Mouse (Mus musculus): Measurements from ENCODE around the gene Gm5767. TPM values are rescaled to one million over a fixed set of nuclear protein-coding genes. Genes with fewer than 3 reads are reported as not detected.

Gm5767 gene
- total RNA-seq, 2 experiments from 2014 or later = not detected

- DNase-seq (ENCODE audit: extremely low spot score in 1 of 2, low spot score in 1 of 2) = no peak
These were observed 11.1 kb upstream of the Gm5767 start for GRCm38 (mm10) chr16:8669432-8669831.

- no peak for DNase-seq (ENCODE audit: extremely low spot score in 1 of 2, low spot score in 1 of 2)
These were observed 10.2 kb upstream of the Gm5767 start for GRCm38 (mm10) chr16:8670041-8671035.

- DNase-seq (ENCODE audit: extremely low spot score in 1 of 2, low spot score in 1 of 2) = peak; percentile 56 to 67
These were observed 8.8 kb upstream of the Gm5767 start, which contains the start of gene Carhsp1 for GRCm38 (mm10) chr16:8671551-8672349. Gene Carhsp1, minus strand, starts transcription at chr16:8672155.

- DNase-seq (ENCODE audit: extremely low spot score in 1 of 2, low spot score in 1 of 2) = no peak
These were observed 8.3 kb upstream of the Gm5767 start for GRCm38 (mm10) chr16:8672350-8672687.

- no peak for DNase-seq (ENCODE audit: extremely low spot score in 1 of 2, low spot score in 1 of 2)
These were observed 7.8 kb upstream of the Gm5767 start for GRCm38 (mm10) chr16:8672811-8673210.

DNA sequence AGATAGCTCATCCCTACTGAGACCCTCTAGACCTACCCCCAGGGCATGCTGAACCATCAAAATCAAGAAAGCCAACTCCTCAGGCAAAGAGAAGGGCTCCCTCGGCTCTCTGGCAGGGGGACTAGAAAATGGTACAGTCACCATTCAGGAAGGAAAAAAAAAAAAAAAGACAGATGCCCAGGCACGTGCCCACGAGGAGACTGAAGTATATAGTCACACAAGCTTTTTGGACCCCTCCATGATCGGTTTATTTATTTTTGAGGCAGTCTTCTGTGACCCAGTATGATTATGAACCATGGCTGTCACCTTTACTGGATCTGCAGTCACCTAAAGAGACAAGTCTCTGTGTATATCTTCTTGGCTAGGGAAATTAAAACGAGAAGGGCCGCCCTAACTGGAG is 7.2 kb upstream of the Gm5767 start:
- DNase-seq (ENCODE audit: extremely low spot score in 1 of 2, low spot score in 1 of 2) = no peak

- DNase-seq (ENCODE audit: extremely low spot score in 1 of 2, low spot score in 1 of 2) = peak in 1 of 2 experiments; percentile 40
These were observed 6.4 kb upstream of the Gm5767 start for GRCm38 (mm10) chr16:8674165-8674564.

DNA sequence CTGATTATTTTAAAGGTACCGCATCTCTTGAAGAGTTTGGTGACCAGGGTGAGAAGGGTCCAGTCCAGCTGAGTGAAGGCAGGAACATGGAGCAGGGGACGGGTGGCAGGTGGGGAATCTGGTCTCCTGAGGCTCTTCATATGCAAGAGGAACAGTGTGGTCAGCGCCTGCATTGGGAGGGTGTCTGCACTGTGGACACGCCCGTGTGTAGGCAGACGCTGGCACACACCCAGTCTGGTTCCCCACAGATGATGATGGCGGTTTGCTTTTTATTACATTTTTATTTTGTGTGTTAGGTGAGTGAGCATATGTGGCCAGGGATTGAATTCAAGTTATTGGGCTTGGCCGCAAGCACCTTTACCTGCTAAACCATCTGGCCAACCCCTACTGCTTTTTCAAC is 5.0 kb upstream of the Gm5767 start:
- DNase-seq (ENCODE audit: extremely low spot score in 1 of 2, low spot score in 1 of 2) = no peak

GRCm38 (mm10) chr16:8676228-8676627 is 4.3 kb upstream of the Gm5767 start:
- no peak for DNase-seq (ENCODE audit: extremely low spot score in 1 of 2, low spot score in 1 of 2)

DNA sequence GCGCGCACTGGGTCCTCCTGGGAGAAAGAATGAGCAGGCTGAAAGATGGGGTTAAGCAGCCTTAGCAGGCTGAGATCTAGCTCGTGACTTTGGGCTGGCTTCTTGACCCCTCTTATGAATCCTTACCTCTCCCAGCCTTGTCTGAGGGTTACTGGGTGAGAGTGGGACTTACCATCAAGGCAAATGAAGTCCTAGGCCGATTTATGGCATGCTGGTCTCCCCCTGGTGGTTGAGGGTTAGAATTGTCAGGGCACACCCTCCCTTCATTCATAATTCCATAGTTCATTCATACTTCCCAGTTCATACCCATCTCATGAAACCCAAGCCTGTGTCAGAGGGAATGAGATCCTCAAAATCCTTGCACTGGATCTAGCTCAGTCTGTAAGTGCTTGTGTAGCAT is 3.8 kb upstream of the Gm5767 start:
- DNase-seq (ENCODE audit: extremely low spot score in 1 of 2, low spot score in 1 of 2) = peak in 1 of 2 experiments; percentile 64

- DNase-seq (ENCODE audit: extremely low spot score in 1 of 2, low spot score in 1 of 2) = no peak
These were observed 2.5 kb upstream of the Gm5767 start for GRCm38 (mm10) chr16:8678035-8678434.

DNA sequence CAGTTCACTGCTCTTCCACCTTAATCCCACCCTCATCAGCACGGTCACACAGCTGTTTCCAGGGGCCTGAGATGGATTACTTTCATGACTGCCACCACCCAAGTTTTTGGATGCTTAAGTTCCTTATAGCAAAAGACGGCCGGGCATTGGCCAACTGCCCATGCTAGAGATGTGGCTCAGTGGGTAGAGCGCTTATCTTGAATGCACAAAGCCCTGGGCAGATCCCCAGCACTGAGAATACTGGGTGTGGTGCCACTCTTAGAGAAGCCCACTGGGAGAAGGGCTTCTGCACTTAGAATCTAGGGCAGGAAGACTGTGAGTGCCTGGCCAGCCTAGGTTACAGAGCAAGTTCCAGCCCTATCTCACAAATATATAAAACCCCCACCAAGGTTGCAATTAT is 1.9 kb upstream of the Gm5767 start:
- no peak for DNase-seq (ENCODE audit: extremely low spot score in 1 of 2, low spot score in 1 of 2)

- DNase-seq (ENCODE audit: extremely low spot score in 1 of 2, low spot score in 1 of 2) = no peak
These were observed 790 bp upstream of the Gm5767 start for GRCm38 (mm10) chr16:8679780-8680179.

- no peak for DNase-seq (ENCODE audit: extremely low spot score in 1 of 2, low spot score in 1 of 2)
These were observed 4.5 kb downstream of the Gm5767 start for GRCm38 (mm10) chr16:8685087-8685486.

DNA sequence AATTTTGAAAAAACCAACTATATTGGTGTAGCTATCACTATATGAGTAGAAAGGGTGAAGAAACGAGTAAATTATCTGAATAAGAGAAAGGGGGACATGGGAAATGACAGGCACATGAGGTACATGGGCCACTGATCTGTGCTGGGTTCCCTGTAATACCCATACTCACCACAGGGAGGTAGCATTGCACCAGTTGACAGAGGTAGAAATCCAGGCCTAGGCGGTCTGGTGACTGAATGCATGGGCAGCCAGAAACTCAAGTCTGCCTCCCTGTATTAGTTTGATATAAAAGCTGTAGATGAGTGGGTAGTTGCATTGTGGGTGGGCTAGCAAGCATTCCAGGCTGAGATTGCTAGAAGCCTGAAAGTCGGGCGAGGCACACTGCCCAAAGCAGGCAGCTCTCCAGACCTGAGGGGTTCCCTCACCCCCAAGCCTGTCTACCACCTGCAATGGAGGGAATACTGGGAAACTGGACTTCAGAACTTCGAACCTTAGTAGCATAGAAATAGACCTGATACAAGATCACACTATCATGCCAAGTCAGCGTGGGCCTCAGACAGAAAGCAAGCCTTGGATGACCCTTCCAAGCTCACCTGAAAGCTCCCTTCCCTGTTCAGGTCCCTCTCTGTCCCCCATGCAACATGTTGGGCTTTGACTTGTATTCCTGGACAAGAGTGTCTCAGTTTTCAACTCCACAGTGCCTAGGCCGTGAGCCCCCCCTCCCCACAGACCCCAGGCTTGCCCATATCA is 5.7 kb downstream of the Gm5767 start:
- peak; percentile 55 to 81 for DNase-seq (ENCODE audit: extremely low spot score in 1 of 2, low spot score in 1 of 2)

DNA sequence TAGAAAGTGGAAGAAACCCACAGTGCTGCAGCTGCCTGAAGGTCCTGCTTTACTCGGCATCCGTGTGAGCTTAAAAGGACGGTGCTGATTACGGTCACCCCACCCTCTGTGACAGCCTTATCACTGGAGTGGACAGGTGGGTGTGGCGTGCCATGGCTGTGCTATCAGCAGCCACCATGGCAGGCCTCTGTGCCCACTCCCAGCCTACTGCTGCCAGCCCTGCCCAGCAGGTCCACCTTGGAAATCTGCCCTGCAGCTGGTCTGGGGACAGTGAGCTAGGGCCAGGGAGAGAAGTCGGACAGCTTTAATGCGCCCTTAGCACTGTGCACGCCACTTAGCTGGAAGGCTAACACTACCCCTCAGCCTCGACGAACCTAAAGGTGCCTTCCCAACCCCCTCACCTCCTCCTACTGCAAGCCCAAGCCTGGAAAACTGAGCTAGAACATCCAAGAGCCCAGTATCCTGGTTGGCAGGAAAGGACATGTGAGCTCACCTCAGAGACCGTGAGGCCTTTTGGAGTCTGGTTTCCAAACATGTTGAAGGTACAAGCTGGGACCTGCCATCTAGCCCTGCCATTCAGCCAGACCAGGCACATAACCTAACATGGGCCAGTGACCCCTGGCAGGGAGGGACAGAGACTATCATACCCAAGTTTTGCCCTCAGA is 6.4 kb downstream of the Gm5767 start:
- no peak for DNase-seq (ENCODE audit: extremely low spot score in 1 of 2, low spot score in 1 of 2)

DNA sequence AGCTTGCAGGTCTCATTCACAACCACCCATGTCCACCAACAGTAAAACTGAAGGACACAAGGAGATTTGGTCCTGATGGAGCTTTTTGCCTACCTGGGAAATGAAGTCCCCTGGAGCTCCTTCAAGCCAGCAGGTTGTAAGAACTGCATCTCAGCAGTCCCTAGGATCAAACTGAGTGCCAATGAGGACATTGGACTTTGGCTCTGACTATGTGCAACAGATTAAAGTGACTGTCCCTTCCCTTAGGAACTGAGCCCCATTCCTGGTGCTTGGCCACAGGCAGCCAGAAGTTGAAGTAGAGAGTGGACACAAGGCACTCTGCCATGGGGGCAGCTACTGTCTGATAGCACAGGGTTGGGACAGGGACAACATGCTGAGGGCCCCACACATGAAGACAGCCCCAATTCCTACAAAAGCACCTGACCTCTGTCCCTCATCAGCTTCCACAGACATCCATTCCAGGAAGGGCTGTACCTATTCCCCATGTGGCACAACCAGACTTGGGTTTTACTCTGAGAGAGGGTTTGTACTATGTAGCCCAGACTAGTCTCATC is 7.1 kb downstream of the Gm5767 start:
- DNase-seq (ENCODE audit: extremely low spot score in 1 of 2, low spot score in 1 of 2) = no peak

DNA sequence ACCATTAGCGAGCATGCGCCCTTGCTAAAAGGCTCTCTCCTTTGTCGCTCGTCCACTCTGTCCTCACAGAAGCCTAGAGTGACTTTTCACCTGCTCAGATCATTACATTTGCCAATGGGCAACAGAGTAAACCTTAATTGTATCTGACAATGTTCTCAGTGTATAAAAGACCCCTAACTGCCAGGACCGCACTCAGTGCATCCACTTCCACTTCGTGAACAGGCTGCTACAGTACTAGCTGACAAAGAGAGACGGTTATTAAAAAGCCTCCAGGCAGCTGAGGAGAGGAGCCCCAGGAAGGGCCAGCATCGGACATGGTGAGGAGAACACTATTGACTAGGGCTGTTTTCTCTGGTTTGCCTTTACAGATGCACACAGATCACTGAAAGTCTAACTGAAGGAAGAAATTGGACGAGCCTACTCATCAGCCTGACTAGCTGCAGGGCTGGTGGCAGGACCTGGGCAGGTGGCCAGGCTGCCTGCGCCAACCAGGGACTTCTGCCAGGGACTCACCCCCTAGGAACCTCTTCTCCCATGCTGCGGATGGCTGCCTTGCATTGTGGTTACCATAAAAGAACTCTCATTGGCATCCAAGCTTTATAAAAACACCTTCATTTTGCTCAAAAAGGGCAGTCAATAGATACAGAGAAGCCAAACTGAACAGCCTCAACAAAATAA is 9.5 kb downstream of the Gm5767 start:
- DNase-seq (ENCODE audit: extremely low spot score in 1 of 2, low spot score in 1 of 2) = peak in 1 of 2 experiments; percentile 51

GRCm38 (mm10) chr16:8691206-8691605 is 10.6 kb downstream of the Gm5767 start:
- no peak for DNase-seq (ENCODE audit: extremely low spot score in 1 of 2, low spot score in 1 of 2)

All from layer of hippocampus, postnatal 25 days (tissue).